Mouse (Mus musculus) kidney, adult 2 months (tissue): ENCODE data around the gene Vmn1r231. TPM values are rescaled to one million over a fixed set of nuclear protein-coding genes. Genes with fewer than 3 reads are reported as not detected.

Experiments
- DNase-seq: peaks from one replicate; pipeline ENCODE4 v3.0.0; 2021
- H3K27ac ChIP-seq: fragments of 200-500 bp; 2 replicates; pipeline ENCODE4 v1.5.1; 2012; ENCODE audit warnings: low read depth, low read length, control low read depth, inconsistent platforms; ENCODE audit not compliant: insufficient read depth
- H3K27me3 ChIP-seq: fragments of 200-500 bp; replicated peaks from 2 replicates; pipeline ENCODE4 v1.6.1; 2012; ENCODE audit warnings: mild to moderate bottlenecking, moderate library complexity, low read length, inconsistent platforms; ENCODE audit not compliant: control insufficient read depth, insufficient read depth
- H3K36me3 ChIP-seq: fragments of 200-500 bp; 2 replicates; pipeline ENCODE4 v1.6.1; 2012; ENCODE audit warnings: mild to moderate bottlenecking, moderate library complexity, low read length, inconsistent platforms; ENCODE audit not compliant: control insufficient read depth, insufficient read depth
- H3K4me1 ChIP-seq: fragments of 200-500 bp; 2 replicates; pipeline ENCODE4 v1.6.1; 2011; ENCODE audit warnings: low read length; ENCODE audit not compliant: control insufficient read depth, insufficient read depth
- H3K4me3 ChIP-seq: fragments of 200-500 bp; 2 replicates; pipeline ENCODE4 v1.5.1; 2011; ENCODE audit warnings: mild to moderate bottlenecking, low read depth, low read length, control low read depth; ENCODE audit not compliant: insufficient read depth
- CTCF ChIP-seq: fragments of 200-500 bp; conservative IDR thresholded peaks from 2 replicates; pipeline ENCODE4 v1.5.1; 2011; ENCODE audit warnings: low read depth, mild to moderate bottlenecking, control low read depth, low read length, moderate library complexity, mixed read lengths; ENCODE audit not compliant: insufficient read depth, insufficient read length
- POLR2A ChIP-seq: fragments of 200-500 bp; IDR thresholded peaks from one replicate; pipeline ENCODE4 v1.6.1; 2011; ENCODE audit warnings: low read depth, low read length, control low read depth
- WGBS: fragments of 180-500 bp; shearing (Covaris S2); methylation state at CpG from one replicate; pipeline ENCODE4 v1.1.7; 2018; 5-methylcytosine and 5-hydroxymethylcytosine counted together
- polyA plus RNA-seq: library from polyadenylated mRNA; depleted of rRNA; stranded (reverse); fragments of >200 nt; gene quantifications from 2 replicates; pipeline ENCODE4 v1.2.3, GENCODE M21; 2012; rRNA removed

Gene Vmn1r231
- not detected in 2 replicates for polyA plus RNA-seq

DNA sequence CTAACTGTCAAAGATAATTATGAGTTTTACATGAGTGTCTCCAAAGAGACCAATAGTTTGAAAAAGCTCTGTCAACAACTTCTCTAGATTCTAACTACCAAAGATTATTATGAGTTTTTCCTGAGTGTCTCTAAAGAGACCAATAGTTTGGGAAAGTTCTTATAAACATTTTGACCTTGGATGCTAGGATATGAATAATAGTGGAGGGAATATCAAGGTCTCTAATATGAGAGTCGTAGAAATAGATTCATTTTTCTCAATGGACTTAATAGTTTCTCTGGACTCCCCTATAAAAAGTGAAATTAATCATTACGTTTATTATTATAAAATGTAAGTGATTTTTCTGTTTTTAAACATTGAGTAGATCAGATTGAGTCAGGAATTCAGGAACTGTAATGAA is at the start of gene Vmn1r231:
Gene Vmn1r231, minus strand, starts transcription at position 101 of the 400 bp plus-strand sequence.
- H3K27ac ChIP-seq: no peak within 1 kb of the TSS
- no peaks in the 10 kb centered on the region for H3K4me1 ChIP-seq
- no peaks in the 10 kb centered on the region for H3K27me3 ChIP-seq
- TF ChIP-seq POLR2A (no peak), CTCF (no peak)
- 51% methylated on average over 2 of the region's 2 CpGs for WGBS
- no peak within 1 kb of the TSS for H3K4me3 ChIP-seq
- no peaks in the 10 kb centered on the region for H3K36me3 ChIP-seq
- DNase-seq: no peak

- DNase-seq: no peak
- TF ChIP-seq CTCF (no peak), POLR2A (no peak)
- peaks cover 14% of the 10 kb centered on the region for H3K4me1 ChIP-seq
- H3K36me3 ChIP-seq: no peaks in the 10 kb centered on the region
- H3K27ac ChIP-seq: no peak overlapping the region
- peak overlapping the region; percentile 6; the same call in 1 of the 2 replicates for H3K4me3 ChIP-seq
- H3K27me3 ChIP-seq: no peaks in the 10 kb centered on the region
Measured at GRCm38 (mm10) chr17:20946636-20947035, 41.7 kb upstream of the Vmn1r231 start.

GRCm38 (mm10) chr17:20946026-20946565 is 41.2 kb upstream of the Vmn1r231 start:
- TF ChIP-seq CTCF (no peak), POLR2A (no peak)
- peak overlapping the region; percentile 99 for H3K27ac ChIP-seq
- no peaks in the 10 kb centered on the region for H3K36me3 ChIP-seq
- peak overlapping the region; percentile 95 for H3K4me3 ChIP-seq
- H3K4me1 ChIP-seq: peaks cover 14% of the 10 kb centered on the region
- under 1% methylated on average over 13 of the region's 13 CpGs for whole genome bisulfite sequencing
- peak; percentile 13 for DNase-seq
- H3K27me3 ChIP-seq: no peaks in the 10 kb centered on the region

- TF ChIP-seq CTCF (no peak), POLR2A (peak; percentile 76)
- under 1% methylated on average over 69 of the region's 69 CpGs for WGBS
- Histone ChIP-seq H3K36me3 (no peaks in the 10 kb centered on the region), H3K27me3 (no peaks in the 10 kb centered on the region), H3K27ac (peak within 1 kb of the TSS; percentile 99), H3K4me1 (peaks cover 14% of the 10 kb centered on the region), H3K4me3 (peak within 1 kb of the TSS; percentile 95)
- peak; percentile 100 for DNase-seq
Measured at GRCm38 (mm10) chr17:20944985-20945891, 40.3 kb upstream of the Vmn1r231 start, which contains the start of gene Ppp2r1a. TSS of gene Ppp2r1a (plus strand) at chr17:20945311.

GRCm38 (mm10) chr17:20944226-20944625 is 39.3 kb upstream of the Vmn1r231 start:
- Histone ChIP-seq H3K4me3 (peak overlapping the region; percentile 77), H3K27me3 (no peaks in the 10 kb centered on the region), H3K4me1 (peaks cover 8% of the 10 kb centered on the region), H3K36me3 (no peaks in the 10 kb centered on the region), H3K27ac (0 out of 2 replicates have a peak overlapping the region, but pooled peaks have one; percentile 19)
- 35% methylated on average over 3 of the region's 3 CpGs for WGBS
- TF ChIP-seq POLR2A: no peak
- TF ChIP-seq CTCF: no peak
- DNase-seq: peak; percentile 9

GRCm38 (mm10) chr17:20919614-20920013 is 14.7 kb upstream of the Vmn1r231 start, which contains the start of gene Vmn1r232:
TSS of gene Vmn1r232 (minus strand) at chr17:20919714.
- whole genome bisulfite sequencing: 53% methylated on average over 1 of the region's 1 CpGs
- no peak for TF ChIP-seq POLR2A
- no peak for TF ChIP-seq CTCF
- Histone ChIP-seq H3K27ac (no peak within 1 kb of the TSS), H3K27me3 (no peaks in the 10 kb centered on the region), H3K36me3 (no peaks in the 10 kb centered on the region), H3K4me3 (no peak within 1 kb of the TSS), H3K4me1 (no peaks in the 10 kb centered on the region)
- DNase-seq: no peak

- DNase-seq: no peak
- WGBS: 4% methylated on average over 1 of the region's 1 CpGs
- Histone ChIP-seq H3K4me3 (no peak within 1 kb of the TSS), H3K36me3 (no peaks in the 10 kb centered on the region), H3K4me1 (no peaks in the 10 kb centered on the region), H3K27me3 (no peaks in the 10 kb centered on the region), H3K27ac (no peak within 1 kb of the TSS)
- TF ChIP-seq POLR2A (no peak), CTCF (no peak)
Measured at GRCm38 (mm10) chr17:20840144-20840543, 64.7 kb downstream of the Vmn1r231 start, which contains the start of gene Vmn1r230. TSS of gene Vmn1r230 (plus strand) at chr17:20840444.

Other genes with a start within 250 kb of the Vmn1r231 start
- gene Vmn1r226, start 222.2 kb downstream of the Vmn1r231 start, polyA plus RNA-seq: not detected in 2 replicates
- gene Vmn1r227, start 175.2 kb downstream of the Vmn1r231 start, polyA plus RNA-seq: not detected in 2 replicates
- not detected in 2 replicates for gene Vmn1r228, start 118.9 kb downstream of the Vmn1r231 start, polyA plus RNA-seq
- not detected in 2 replicates for gene Vmn1r229, start 93.5 kb downstream of the Vmn1r231 start, polyA plus RNA-seq
- gene Vmn1r230, start 64.6 kb downstream of the Vmn1r231 start, polyA plus RNA-seq: not detected in 2 replicates
- not detected in 2 replicates for gene Vmn1r232, start 14.6 kb upstream of the Vmn1r231 start, polyA plus RNA-seq
- 217 and 230 TPM in 2 replicates for gene Ppp2r1a, start 40.2 kb upstream of the Vmn1r231 start, polyA plus RNA-seq
- gene Vmn1r233, start 91.4 kb upstream of the Vmn1r231 start, polyA plus RNA-seq: 0.03 TPM in 1 of 2 replicates, not detected in the other
- gene Zfp160, start 103.8 kb upstream of the Vmn1r231 start, polyA plus RNA-seq: 1.9 and 2.4 TPM in 2 replicates